Mouse (Mus musculus): ENCODE results near the gene Tnfaip8l1. TPM values are rescaled to one million over a fixed set of nuclear protein-coding genes. Genes with fewer than 3 reads are reported as not detected.

Gene Tnfaip8l1
- 4.8 and 5.0 TPM in 2 replicates for polyA plus RNA-seq (2016; fragmentation: Nextera tagmentation; extraction: Ambion mirVana)

- ATAC-seq (ENCODE audit: insufficient number of reproducible peaks, low FRiP score) = peak; percentile 96
- peak within 1 kb of the TSS; percentile 43 for H3K4me3 ChIP-seq
- peaks cover 33% of the 10 kb centered on the region for H3K27me3 ChIP-seq (replicated peaks)
- no peak within 1 kb of the TSS for H3K27ac ChIP-seq (ENCODE audit: poor library complexity, severe bottlenecking)
- H3K4me2 ChIP-seq = peak within 1 kb of the TSS; percentile 77
- H3K36me3 ChIP-seq = no peaks in the 10 kb centered on the region
- 1% methylated on average over 30 of the region's 30 CpGs for WGBS
- no peaks in the 10 kb centered on the region for H3K9me3 ChIP-seq (replicated peaks)
- peak within 1 kb of the TSS; percentile 62 for H3K9ac ChIP-seq
- H3K4me1 ChIP-seq (replicated peaks) = peaks cover 22% of the 10 kb centered on the region
Measured at GRCm38 (mm10) chr17:56162231-56162774, at the start of gene Tnfaip8l1. TSS of gene Tnfaip8l1 (plus strand) at chr17:56162477.

GRCm38 (mm10) chr17:56112743-56113142, 49.5 kb upstream of the Tnfaip8l1 start:
- no peak overlapping the region for H3K4me3 ChIP-seq
- no peak overlapping the region for H3K9ac ChIP-seq
- H3K4me1 ChIP-seq (replicated peaks) = peaks cover 15% of the 10 kb centered on the region
- H3K27ac ChIP-seq (ENCODE audit: poor library complexity, severe bottlenecking) = no peak overlapping the region
- ATAC-seq (ENCODE audit: insufficient number of reproducible peaks, low FRiP score) = no peak
- 64% methylated on average over 3 of the region's 3 CpGs for WGBS
- no peak overlapping the region for H3K4me2 ChIP-seq
- no peaks in the 10 kb centered on the region for H3K9me3 ChIP-seq (replicated peaks)
- peaks cover 25% of the 10 kb centered on the region for H3K27me3 ChIP-seq (replicated peaks)
- peaks cover 10% of the 10 kb centered on the region; the same call in 1 of the 2 replicates for H3K36me3 ChIP-seq

GRCm38 (mm10) chr17:56116193-56116592, 46.1 kb upstream of the Tnfaip8l1 start:
- Histone ChIP-seq H3K4me2 (no peak overlapping the region), H3K27ac (ENCODE audit: poor library complexity, severe bottlenecking) (no peak overlapping the region), H3K4me3 (no peak overlapping the region), H3K9ac (no peak overlapping the region), H3K4me1 (replicated peaks) (peaks cover 23% of the 10 kb centered on the region), H3K27me3 (replicated peaks) (peaks cover 56% of the 10 kb centered on the region), H3K9me3 (replicated peaks) (no peaks in the 10 kb centered on the region), H3K36me3 (no peaks in the 10 kb centered on the region)
- no peak for ATAC-seq (ENCODE audit: insufficient number of reproducible peaks, low FRiP score)
- 67% methylated on average over 10 of the region's 10 CpGs for WGBS

DNA sequence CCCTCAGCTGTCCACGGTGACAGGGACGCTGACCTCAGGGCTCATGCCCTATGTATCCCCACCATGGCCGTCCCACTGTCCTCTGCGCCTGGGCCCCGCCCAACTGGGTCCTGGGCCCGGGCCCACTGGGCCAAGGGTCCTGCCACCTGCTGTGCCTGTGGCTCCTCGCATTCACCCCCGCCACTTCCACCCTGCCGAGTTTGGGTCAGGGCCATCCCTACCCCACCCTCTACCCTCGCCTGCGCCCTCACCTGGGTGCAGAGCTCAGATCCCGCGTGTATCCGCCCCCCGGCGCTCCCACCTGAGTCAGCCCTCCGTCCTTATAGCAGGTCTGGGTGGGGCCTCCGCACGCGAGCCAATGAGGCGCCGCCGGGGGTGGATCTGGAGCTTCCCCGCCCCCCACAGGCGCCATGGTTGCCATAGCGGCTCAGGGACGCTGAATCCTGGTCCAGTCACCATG, 45.0 kb upstream of the Tnfaip8l1 start, which contains the start of gene Plin5:
TSS of gene Plin5 (minus strand) at position 346 of the 460 bp plus-strand sequence.
- Histone ChIP-seq H3K9ac (no peak within 1 kb of the TSS), H3K36me3 (no peaks in the 10 kb centered on the region), H3K27ac (ENCODE audit: poor library complexity, severe bottlenecking) (no peak within 1 kb of the TSS), H3K4me2 (peak within 1 kb of the TSS; percentile 66), H3K4me3 (peak within 1 kb of the TSS; percentile 33), H3K4me1 (replicated peaks) (peaks cover 23% of the 10 kb centered on the region), H3K27me3 (replicated peaks) (peaks cover 67% of the 10 kb centered on the region), H3K9me3 (replicated peaks) (peaks cover 5% of the 10 kb centered on the region)
- peak; percentile 14; the same call in 1 of the 2 replicates for ATAC-seq (ENCODE audit: insufficient number of reproducible peaks, low FRiP score)
- WGBS = 1% methylated on average over 27 of the region's 27 CpGs

- no peak for ATAC-seq (ENCODE audit: insufficient number of reproducible peaks, low FRiP score)
- no peaks in the 10 kb centered on the region for H3K36me3 ChIP-seq
- H3K9me3 ChIP-seq (replicated peaks) = peaks cover 16% of the 10 kb centered on the region
- no peak overlapping the region for H3K27ac ChIP-seq (ENCODE audit: poor library complexity, severe bottlenecking)
- 33% methylated on average over 12 of the region's 12 CpGs for WGBS
- H3K4me3 ChIP-seq = peak overlapping the region; percentile 38
- peaks cover 30% of the 10 kb centered on the region for H3K4me1 ChIP-seq (replicated peaks)
- peak overlapping the region; percentile 65 for H3K4me2 ChIP-seq
- H3K27me3 ChIP-seq (replicated peaks) = peaks cover 88% of the 10 kb centered on the region
- H3K9ac ChIP-seq = no peak overlapping the region
Measured at GRCm38 (mm10) chr17:56119431-56119830, 42.8 kb upstream of the Tnfaip8l1 start.

DNA sequence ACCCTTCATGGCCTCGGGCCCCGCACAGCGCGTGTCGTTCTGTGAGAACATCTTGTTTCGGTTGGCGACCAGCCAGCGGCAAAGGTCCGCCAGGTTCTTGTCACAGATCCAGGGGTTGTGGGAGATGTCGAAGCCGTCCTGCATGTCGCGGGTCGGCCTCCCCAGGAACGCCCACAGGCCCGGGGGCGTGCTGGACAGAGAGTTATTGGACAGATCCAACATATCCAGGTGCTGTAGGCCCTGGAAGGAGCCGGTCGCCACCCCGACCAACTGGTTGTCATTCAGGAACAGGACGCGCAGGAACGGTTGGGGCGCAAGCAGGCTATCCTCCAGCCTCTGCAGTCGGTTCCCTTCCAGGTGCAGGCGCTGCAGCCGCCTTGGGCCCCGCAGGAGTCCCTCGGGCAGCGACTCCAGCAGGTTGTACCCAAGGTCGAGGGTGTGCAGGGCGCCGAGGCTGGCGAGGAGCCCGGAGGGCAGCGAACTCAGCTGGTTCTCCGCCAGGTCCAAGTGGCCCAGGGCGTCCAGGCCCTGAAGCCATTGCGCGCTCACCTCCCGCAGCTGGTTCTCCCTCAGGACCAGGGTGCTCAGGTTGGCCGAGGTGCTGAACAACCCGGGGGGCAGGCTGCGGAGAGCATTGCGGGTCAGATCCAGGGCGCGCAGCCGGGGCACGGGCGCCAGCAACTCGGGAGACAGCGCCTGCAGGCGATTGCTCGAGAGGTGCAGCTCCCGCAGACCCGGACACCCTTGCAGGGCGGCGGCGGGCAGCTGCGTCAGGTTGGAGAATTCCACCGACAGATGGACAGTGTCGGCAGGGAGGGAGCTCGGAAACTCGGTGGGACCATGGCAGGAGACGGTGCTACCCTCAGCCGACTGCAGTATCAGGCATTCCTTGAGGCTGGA, 42.0 kb upstream of the Tnfaip8l1 start:
- WGBS = 4% methylated on average over 66 of the region's 66 CpGs
- 0 out of 2 replicates have a peak, but pooled peaks have one; percentile 1 for ATAC-seq (ENCODE audit: insufficient number of reproducible peaks, low FRiP score)
- H3K4me1 ChIP-seq (replicated peaks) = peaks cover 34% of the 10 kb centered on the region
- peaks cover 16% of the 10 kb centered on the region for H3K9me3 ChIP-seq (replicated peaks)
- peak overlapping the region; percentile 38 for H3K9ac ChIP-seq
- H3K4me3 ChIP-seq = peak overlapping the region; percentile 38
- H3K27ac ChIP-seq (ENCODE audit: poor library complexity, severe bottlenecking) = no peak overlapping the region
- no peaks in the 10 kb centered on the region for H3K36me3 ChIP-seq
- H3K27me3 ChIP-seq (replicated peaks) = peaks cover 90% of the 10 kb centered on the region
- H3K4me2 ChIP-seq = peak overlapping the region; percentile 65

DNA sequence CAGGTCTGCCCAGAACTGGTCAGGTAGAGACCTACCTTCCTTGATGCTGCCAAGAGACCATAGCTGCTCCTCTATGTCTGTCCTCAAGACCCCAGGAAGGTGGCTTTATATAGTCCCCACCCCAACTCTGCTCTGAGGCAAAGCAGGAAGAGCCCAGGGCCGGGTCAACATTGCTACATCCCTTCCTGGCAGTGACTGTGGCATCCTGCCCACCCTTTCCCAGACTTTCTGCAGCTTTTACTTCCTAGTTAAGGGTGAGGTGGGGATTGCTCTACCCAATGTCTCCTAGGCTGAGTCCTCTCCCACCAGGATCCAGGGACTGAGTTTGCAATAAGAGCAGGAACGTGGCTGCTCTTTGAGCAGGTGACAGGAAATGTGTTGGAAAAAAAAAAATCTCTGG, 40.5 kb upstream of the Tnfaip8l1 start, which contains the start of gene Lrg1:
TSS of gene Lrg1 (minus strand) at position 176 of the 400 bp plus-strand sequence.
- Histone ChIP-seq H3K27me3 (replicated peaks) (peaks cover 84% of the 10 kb centered on the region), H3K27ac (ENCODE audit: poor library complexity, severe bottlenecking) (no peak within 1 kb of the TSS), H3K9ac (no peak within 1 kb of the TSS; the same call in 1 of the 2 replicates), H3K4me1 (replicated peaks) (peaks cover 34% of the 10 kb centered on the region), H3K9me3 (replicated peaks) (peaks cover 16% of the 10 kb centered on the region), H3K4me3 (peak within 1 kb of the TSS; percentile 38; the same call in 1 of the 2 replicates), H3K36me3 (no peaks in the 10 kb centered on the region), H3K4me2 (no peak within 1 kb of the TSS)
- 57% methylated on average over 2 of the region's 2 CpGs for WGBS
- ATAC-seq (ENCODE audit: insufficient number of reproducible peaks, low FRiP score) = no peak

DNA sequence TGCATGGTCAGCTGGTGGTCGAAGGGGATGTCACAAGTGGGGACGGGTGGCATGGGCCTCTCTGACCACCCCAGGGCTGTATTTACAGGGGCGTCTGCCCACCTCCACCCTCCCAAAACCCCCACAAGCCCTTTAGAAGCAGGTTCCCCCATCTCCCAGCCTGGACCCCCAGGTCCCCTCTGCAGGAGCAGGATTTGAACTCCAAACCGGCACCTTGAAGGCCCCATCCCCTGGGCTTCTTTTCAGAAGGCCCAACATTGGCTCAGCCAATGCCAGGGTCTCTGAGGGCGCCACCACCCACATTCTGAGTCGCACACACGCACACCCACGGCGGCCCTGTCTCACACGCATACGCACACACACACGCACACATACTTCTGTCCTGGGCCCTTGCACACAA, 39.1 kb upstream of the Tnfaip8l1 start:
- Histone ChIP-seq H3K27me3 (replicated peaks) (peaks cover 74% of the 10 kb centered on the region), H3K4me2 (no peak overlapping the region), H3K9me3 (replicated peaks) (peaks cover 16% of the 10 kb centered on the region), H3K9ac (no peak overlapping the region), H3K36me3 (no peaks in the 10 kb centered on the region), H3K4me1 (replicated peaks) (peaks cover 28% of the 10 kb centered on the region), H3K27ac (ENCODE audit: poor library complexity, severe bottlenecking) (no peak overlapping the region), H3K4me3 (no peak overlapping the region)
- no peak for ATAC-seq (ENCODE audit: insufficient number of reproducible peaks, low FRiP score)
- 80% methylated on average over 12 of the region's 12 CpGs for WGBS

DNA sequence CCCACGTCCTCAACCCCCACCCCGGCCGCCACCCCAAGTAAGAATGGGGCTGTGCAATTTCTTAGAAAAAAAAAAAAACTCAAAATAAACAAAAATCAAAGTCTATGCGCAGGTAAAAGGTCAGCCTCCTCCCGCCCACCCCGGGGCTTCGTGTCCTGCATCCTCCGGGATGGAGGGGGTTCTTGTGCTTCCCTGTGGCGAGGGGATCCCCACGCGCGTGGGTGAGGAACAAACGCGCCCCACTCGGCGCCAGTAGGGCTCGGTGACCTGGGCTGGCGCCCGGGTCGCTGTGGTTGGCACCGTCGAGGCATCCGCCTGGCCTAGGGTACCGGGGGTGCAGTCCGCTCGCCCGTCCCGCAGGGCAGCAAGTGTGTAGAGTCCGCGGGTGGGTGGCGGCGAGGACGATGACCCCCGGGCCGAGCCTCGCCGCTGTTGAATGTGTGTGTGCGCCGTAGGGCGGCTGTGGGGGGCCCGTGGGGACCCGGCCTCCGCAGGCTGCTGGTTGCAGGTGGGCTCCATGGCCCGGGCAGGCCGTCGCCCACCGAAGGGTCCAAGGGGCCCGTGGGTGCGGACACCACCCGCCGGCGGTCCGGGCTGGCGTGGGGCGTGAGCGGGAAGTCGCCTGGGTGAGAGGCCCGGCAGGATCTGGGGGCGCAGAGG, 38.5 kb upstream of the Tnfaip8l1 start:
- 37% methylated on average over 59 of the region's 59 CpGs for WGBS
- Histone ChIP-seq H3K27ac (ENCODE audit: poor library complexity, severe bottlenecking) (no peak overlapping the region), H3K4me1 (replicated peaks) (peaks cover 28% of the 10 kb centered on the region), H3K4me2 (peak overlapping the region; percentile 94), H3K36me3 (no peaks in the 10 kb centered on the region), H3K27me3 (replicated peaks) (peaks cover 70% of the 10 kb centered on the region), H3K9ac (peak overlapping the region; percentile 70), H3K9me3 (replicated peaks) (peaks cover 16% of the 10 kb centered on the region), H3K4me3 (peak overlapping the region; percentile 51)
- no peak for ATAC-seq (ENCODE audit: insufficient number of reproducible peaks, low FRiP score)

- peak; percentile 16; the same call in 1 of the 2 replicates for ATAC-seq (ENCODE audit: insufficient number of reproducible peaks, low FRiP score)
- Histone ChIP-seq H3K4me1 (replicated peaks) (peaks cover 24% of the 10 kb centered on the region), H3K36me3 (no peaks in the 10 kb centered on the region), H3K4me2 (peak overlapping the region; percentile 94), H3K27me3 (replicated peaks) (peaks cover 61% of the 10 kb centered on the region), H3K9me3 (replicated peaks) (peaks cover 16% of the 10 kb centered on the region), H3K9ac (peak overlapping the region; percentile 70), H3K4me3 (peak overlapping the region; percentile 51), H3K27ac (ENCODE audit: poor library complexity, severe bottlenecking) (no peak overlapping the region)
- 6% methylated on average over 59 of the region's 59 CpGs for WGBS
Measured at GRCm38 (mm10) chr17:56124377-56125275, 37.7 kb upstream of the Tnfaip8l1 start.
